Mouse (Mus musculus) neural tube, embryonic 11.5 days (tissue): ENCODE data around the gene Tbp. TPM values are rescaled to one million over a fixed set of nuclear protein-coding genes. Genes with fewer than 3 reads are reported as not detected.

Experiments used
- polyA plus RNA-seq: library from polyadenylated mRNA; unstranded; fragments of >200 nt; fragmentation: Nextera tagmentation; extraction: Ambion mirVana; gene quantifications from 2 replicates; pipeline ENCODE4 v1.2.1, GENCODE M21; 2014

The Tbp gene
- polyA plus RNA-seq, 1 experiment from 2014 or later, result 84.7 TPM

Other genes with a start within 250 kb of the Tbp start
- 57.7 and 64.2 TPM in 2 replicates for gene Dll1, start 123.0 kb upstream of the Tbp start, polyA plus RNA-seq
- 36.6 and 37.2 TPM in 2 replicates for gene Fam120b, start 103.7 kb upstream of the Tbp start, polyA plus RNA-seq
- gene Psmb1, start 137 bp upstream of the Tbp start, polyA plus RNA-seq, result 287 and 288 TPM in 2 replicates
- gene Pdcd2, start 27.4 kb downstream of the Tbp start, polyA plus RNA-seq, result 54.9 and 57.9 TPM in 2 replicates
- gene Prdm9, start 64.5 kb downstream of the Tbp start, polyA plus RNA-seq, result 1.0 and 1.1 TPM in 2 replicates
- gene Chd1, start 205.1 kb downstream of the Tbp start, polyA plus RNA-seq, result 38.8 and 39.7 TPM in 2 replicates